Mouse (Mus musculus): ENCODE results near the gene Mgarp. TPM values are rescaled to one million over a fixed set of nuclear protein-coding genes. Genes with fewer than 3 reads are reported as not detected.

Gene Mgarp
- polyA plus RNA-seq, 1 experiment from 2014 or later, result 1.2 TPM

- H3K4me1 ChIP-seq (replicated peaks), result peaks cover 8% of the 10 kb centered on the region
Measured at GRCm38 (mm10) chr3:51377878-51378664, 18.5 kb downstream of the Mgarp start.

GRCm38 (mm10) chr3:51375307-51376265 is 21.0 kb downstream of the Mgarp start:
- Histone ChIP-seq H3K4me1 (replicated peaks) (peaks cover 8% of the 10 kb centered on the region), H3K4me3 (no peak overlapping the region), H3K9ac (no peak overlapping the region), H3K27me3 (no peaks in the 10 kb centered on the region), H3K36me3 (no peaks in the 10 kb centered on the region), H3K27ac (no peak overlapping the region), H3K4me2 (no peak overlapping the region), H3K9me3 (no peaks in the 10 kb centered on the region)
- ATAC-seq (ENCODE audit: low FRiP score), result no peak
- 88% methylated on average over 19 of the region's 19 CpGs for WGBS

More at GRCm38 (mm10) chr3:51377878-51378664, 18.5 kb downstream of the Mgarp start:
- no peaks in the 10 kb centered on the region for H3K36me3 ChIP-seq
- no peaks in the 10 kb centered on the region for H3K27me3 ChIP-seq
- no peak for ATAC-seq (ENCODE audit: low FRiP score)
- no peaks in the 10 kb centered on the region for H3K9me3 ChIP-seq
- 53% methylated on average over 31 of the region's 31 CpGs for WGBS
- no peak overlapping the region for H3K9ac ChIP-seq
- H3K27ac ChIP-seq, result no peak overlapping the region
- peak overlapping the region; percentile 44 for H3K4me2 ChIP-seq
- H3K4me3 ChIP-seq, result peak overlapping the region; percentile 14

GRCm38 (mm10) chr3:51373544-51373943 is 23.0 kb downstream of the Mgarp start:
- 84% methylated on average over 5 of the region's 5 CpGs for WGBS
- ATAC-seq (ENCODE audit: low FRiP score), result no peak
- no peaks in the 10 kb centered on the region for H3K27me3 ChIP-seq
- peaks cover 7% of the 10 kb centered on the region for H3K4me1 ChIP-seq (replicated peaks)
- H3K9me3 ChIP-seq, result no peaks in the 10 kb centered on the region
- no peak overlapping the region for H3K4me2 ChIP-seq
- no peaks in the 10 kb centered on the region for H3K36me3 ChIP-seq
- no peak overlapping the region for H3K4me3 ChIP-seq
- H3K9ac ChIP-seq, result no peak overlapping the region
- no peak overlapping the region for H3K27ac ChIP-seq

GRCm38 (mm10) chr3:51372883-51373282 is 23.7 kb downstream of the Mgarp start:
- Histone ChIP-seq H3K4me2 (no peak overlapping the region), H3K9me3 (no peaks in the 10 kb centered on the region), H3K4me3 (no peak overlapping the region), H3K27me3 (no peaks in the 10 kb centered on the region), H3K9ac (no peak overlapping the region), H3K27ac (no peak overlapping the region), H3K4me1 (replicated peaks) (peaks cover under 1% of the 10 kb centered on the region; the same call in 1 of the 2 replicates), H3K36me3 (no peaks in the 10 kb centered on the region)
- 85% methylated on average over 5 of the region's 5 CpGs for WGBS
- ATAC-seq (ENCODE audit: low FRiP score), result no peak

- Histone ChIP-seq H3K4me2 (no peak overlapping the region), H3K4me3 (no peak overlapping the region), H3K4me1 (replicated peaks) (no peaks in the 10 kb centered on the region), H3K27ac (no peak overlapping the region), H3K36me3 (no peaks in the 10 kb centered on the region), H3K9ac (no peak overlapping the region), H3K9me3 (no peaks in the 10 kb centered on the region), H3K27me3 (no peaks in the 10 kb centered on the region)
- WGBS, result 69% methylated on average over 2 of the region's 2 CpGs
- ATAC-seq (ENCODE audit: low FRiP score), result no peak
Measured at GRCm38 (mm10) chr3:51371826-51372225, 24.7 kb downstream of the Mgarp start.

GRCm38 (mm10) chr3:51368011-51368410 is 28.5 kb downstream of the Mgarp start:
- H3K4me2 ChIP-seq, result no peak overlapping the region
- no peak overlapping the region for H3K4me3 ChIP-seq
- 86% methylated on average over 4 of the region's 4 CpGs for WGBS
- peaks cover 8% of the 10 kb centered on the region for H3K4me1 ChIP-seq (replicated peaks)
- no peak overlapping the region for H3K9ac ChIP-seq
- H3K27ac ChIP-seq, result no peak overlapping the region
- ATAC-seq (ENCODE audit: low FRiP score), result no peak
- no peaks in the 10 kb centered on the region for H3K9me3 ChIP-seq
- no peaks in the 10 kb centered on the region for H3K36me3 ChIP-seq
- H3K27me3 ChIP-seq, result peaks cover 8% of the 10 kb centered on the region

- 57% methylated on average over 4 of the region's 4 CpGs for WGBS
- no peak overlapping the region for H3K9ac ChIP-seq
Measured at GRCm38 (mm10) chr3:51366926-51367325, 29.6 kb downstream of the Mgarp start.

GRCm38 (mm10) chr3:51365517-51365882 is 31.0 kb downstream of the Mgarp start:
- WGBS, result 11% methylated on average over 3 of the region's 3 CpGs
- no peak; the same call in 1 of the 2 replicates for ATAC-seq (ENCODE audit: low FRiP score)
- Histone ChIP-seq H3K4me2 (peak overlapping the region; percentile 70), H3K27me3 (peaks cover 21% of the 10 kb centered on the region), H3K9ac (no peak overlapping the region), H3K4me1 (replicated peaks) (peaks cover 8% of the 10 kb centered on the region), H3K9me3 (no peaks in the 10 kb centered on the region), H3K36me3 (no peaks in the 10 kb centered on the region), H3K27ac (no peak overlapping the region), H3K4me3 (peak overlapping the region; percentile 39)

More at GRCm38 (mm10) chr3:51366926-51367325, 29.6 kb downstream of the Mgarp start:
- Histone ChIP-seq H3K4me2 (no peak overlapping the region), H3K4me1 (replicated peaks) (peaks cover 8% of the 10 kb centered on the region), H3K4me3 (no peak overlapping the region), H3K36me3 (no peaks in the 10 kb centered on the region), H3K27ac (no peak overlapping the region), H3K27me3 (peaks cover 8% of the 10 kb centered on the region), H3K9me3 (no peaks in the 10 kb centered on the region)
- ATAC-seq (ENCODE audit: low FRiP score), result no peak

- peak overlapping the region; percentile 70 for H3K4me2 ChIP-seq
- H3K27ac ChIP-seq, result 0 out of 2 replicates have a peak overlapping the region, but pooled peaks have one; percentile 1
- WGBS, result 7% methylated on average over 31 of the region's 31 CpGs
- H3K4me3 ChIP-seq, result peak overlapping the region; percentile 39
- peaks cover 27% of the 10 kb centered on the region for H3K27me3 ChIP-seq
- ATAC-seq (ENCODE audit: low FRiP score), result peak; percentile 90
- no peaks in the 10 kb centered on the region for H3K9me3 ChIP-seq
- H3K36me3 ChIP-seq, result no peaks in the 10 kb centered on the region
- H3K4me1 ChIP-seq (replicated peaks), result peaks cover 8% of the 10 kb centered on the region
- peak overlapping the region; percentile 66 for H3K9ac ChIP-seq
Measured at GRCm38 (mm10) chr3:51364703-51365516, 31.6 kb downstream of the Mgarp start.

- Histone ChIP-seq H3K36me3 (no peaks in the 10 kb centered on the region), H3K4me3 (no peak overlapping the region), H3K4me1 (replicated peaks) (peaks cover 17% of the 10 kb centered on the region), H3K27me3 (peaks cover 56% of the 10 kb centered on the region), H3K4me2 (no peak overlapping the region), H3K27ac (no peak overlapping the region), H3K9me3 (no peaks in the 10 kb centered on the region), H3K9ac (no peak overlapping the region)
- no peak for ATAC-seq (ENCODE audit: low FRiP score)
- WGBS, result 33% methylated on average over 9 of the region's 9 CpGs
Measured at GRCm38 (mm10) chr3:51361066-51361465, 35.5 kb downstream of the Mgarp start.

- no peak for ATAC-seq (ENCODE audit: low FRiP score)
- WGBS, result 25% methylated on average over 14 of the region's 14 CpGs
- Histone ChIP-seq H3K4me2 (peak overlapping the region; percentile 63), H3K9ac (no peak overlapping the region), H3K27me3 (peaks cover 56% of the 10 kb centered on the region), H3K9me3 (no peaks in the 10 kb centered on the region), H3K4me3 (no peak overlapping the region; the same call in 1 of the 2 replicates), H3K4me1 (replicated peaks) (peaks cover 13% of the 10 kb centered on the region), H3K27ac (no peak overlapping the region), H3K36me3 (no peaks in the 10 kb centered on the region)
Measured at GRCm38 (mm10) chr3:51359558-51360307, 36.8 kb downstream of the Mgarp start.

Data from hindbrain, embryonic 13.5 days (tissue).